ENCODE assay signal across 12 mouse cellular contexts in the genomic region with DNA sequence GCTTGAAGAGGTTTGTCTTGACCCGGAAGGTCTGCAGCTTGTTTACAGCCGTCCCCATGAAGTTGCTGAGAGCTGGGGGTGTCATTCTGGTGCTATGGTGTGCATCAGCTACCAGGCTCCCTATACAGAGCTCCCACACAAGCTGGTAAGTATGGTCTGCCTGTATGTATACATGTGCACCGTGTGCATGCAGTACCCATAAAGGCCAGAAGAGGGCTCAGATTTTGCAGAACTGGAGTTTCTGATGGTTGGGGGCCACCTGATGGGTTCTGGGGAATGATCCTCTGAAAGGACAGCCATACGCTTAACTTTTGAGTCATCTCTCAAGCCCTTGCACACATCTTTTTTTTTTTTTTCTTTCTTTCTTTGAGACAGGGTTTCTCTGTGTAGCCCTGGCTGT. TPM values are rescaled to one million over a fixed set of nuclear protein-coding genes. Genes with fewer than 3 reads are reported as not detected.
DNase-seq lines count a peak whose midpoint lies in the region; ATAC-seq and TF ChIP-seq lines count a peak whose summit lies in the region.
"Had no signal": no experiment of that assay in that cellular context is flagged by ENCODE, and none has a peak within 500 bp of the region (broad histone marks: within the 10 kb centered on the region; RNA-seq: fewer than 3 reads in every experiment).

No protein-coding gene starts in this region.

- no peak overlapping the region for H3K27ac ChIP-seq in left cerebral cortex, adult 2 months
- H3K27ac ChIP-seq in embryonic facial prominence, embryonic 10.5 days (replicated peaks) = no peak overlapping the region
- H3K27ac ChIP-seq: embryonic facial prominence, embryonic 13.5 days; liver, embryonic 13.5 days had no signal

- no peak overlapping the region for H3K4me3 ChIP-seq in left cerebral cortex, adult 2 months
- H3K4me3 ChIP-seq in embryonic facial prominence, embryonic 10.5 days = no peak overlapping the region
- H3K4me3 ChIP-seq: embryonic facial prominence, embryonic 13.5 days; liver, embryonic 13.5 days had no signal

- 88% methylated on average over 4 of the region's 4 CpGs for WGBS in embryonic facial prominence, embryonic 10.5 days

- peaks cover 14% of the 10 kb centered on the region for H3K4me1 ChIP-seq in embryonic facial prominence, embryonic 10.5 days

- TF ChIP-seq CTCF in left cerebral cortex, adult 2 months (IDR thresholded peaks at IDR 0.05) = peak; percentile 28

- no peak for ATAC-seq in cerebellum, adult (ENCODE audit: insufficient number of reproducible peaks, low FRiP score, low TSS enrichment)
- ATAC-seq in megakaryocyte-erythroid progenitor cell, adult 5-6 weeks (replicated peaks; ENCODE audit: low FRiP score, low TSS enrichment, poor library complexity, severe bottlenecking) = no peak

- DNase-seq in cerebellum, postnatal 10 days = peak; percentile 40 to 52
- no peak for DNase-seq in left cerebral cortex, adult 2 months (ENCODE audit: extremely low spot score in 1 of 2, low spot score in 2 of 2)
- no peak for DNase-seq in left cerebral cortex, adult 18-20 months (ENCODE audit: low spot score in 2 of 2)
- peak; percentile 53 for DNase-seq in A20 (ENCODE audit: low read depth, low spot score)
- DNase-seq in embryonic facial prominence, embryonic 10.5 days (ENCODE audit: low spot score) = peak; percentile 40
- DNase-seq in adrenal gland, adult 8-10 months = no peak
- DNase-seq: liver, embryonic 13.5 days; spleen, adult 18-20 months had no signal

- intact Hi-C loops in left cerebral cortex, adult 2 months (cut with DNase I) = no loop called here

- H3K27me3 ChIP-seq in embryonic facial prominence, embryonic 10.5 days (replicated peaks; ENCODE audit: low read depth, poor library complexity, severe bottlenecking) = no peaks in the 10 kb centered on the region
- H3K27me3 ChIP-seq: embryonic facial prominence, embryonic 13.5 days; liver, embryonic 13.5 days had no signal

- H3K36me3 ChIP-seq in embryonic facial prominence, embryonic 10.5 days (replicated peaks) = peaks cover 24% of the 10 kb centered on the region

- peaks cover 5% of the 10 kb centered on the region; the same call in 1 of the 2 replicates for H3K9me3 ChIP-seq in embryonic facial prominence, embryonic 10.5 days
- H3K9me3 ChIP-seq: embryonic facial prominence, embryonic 13.5 days had no signal

RNA-seq across cellular contexts. Expression of a gene that starts 2.4 kb away (rescaled TPM):
- 1 to 10 TPM; 1.4 to 2.0 TPM for total RNA-seq in left cerebral cortex, adult 2 months (2021)
- total RNA-seq in left cerebral cortex, adult 18-20 months (2021) = 1 to 10 TPM in 1 of 2 experiments, under 1 TPM in 1; 0.74 to 1.4 TPM
- 0.91 and 1.4 TPM in 2 replicates for polyA plus RNA-seq in embryonic facial prominence, embryonic 10.5 days (2016; fragmentation: Nextera tagmentation; extraction: Ambion mirVana)
- 1 to 10 TPM; 1.3 to 6.1 (median 3.5) TPM for total RNA-seq in adrenal gland, adult 8-10 months (2022)
- total RNA-seq in megakaryocyte-erythroid progenitor cell, adult 5-6 weeks (2014; fragmentation: Nextera tagmentation) = 0.37 and 1.3 TPM in 2 replicates
- total RNA-seq in megakaryocyte-erythroid progenitor cell, adult 5-6 weeks (2017) = 7.0 TPM in 1 of 2 replicates, not detected in the other

RNA-seq across cellular contexts. Expression of a gene that starts 2.5 kb away (rescaled TPM):
- total RNA-seq in left cerebral cortex, adult 2 months (2021) = 100 to 1,000 TPM; 187 to 188 TPM
- 100 to 1,000 TPM; 216 to 235 TPM for total RNA-seq in left cerebral cortex, adult 18-20 months (2021)
- 178 and 183 TPM in 2 replicates for polyA plus RNA-seq in embryonic facial prominence, embryonic 10.5 days (2016; fragmentation: Nextera tagmentation; extraction: Ambion mirVana)
- 100 to 1,000 TPM; 207 to 250 (median 232) TPM for total RNA-seq in adrenal gland, adult 8-10 months (2022)
- total RNA-seq in megakaryocyte-erythroid progenitor cell, adult 5-6 weeks (2014; fragmentation: Nextera tagmentation) = 160 TPM in 2 replicates
- 68.0 and 100 TPM in 2 replicates for total RNA-seq in megakaryocyte-erythroid progenitor cell, adult 5-6 weeks (2017)

RNA-seq across cellular contexts. Expression of a gene that starts 47.4 kb away (rescaled TPM):
- not detected for total RNA-seq in left cerebral cortex, adult 2 months (2021)
- total RNA-seq in left cerebral cortex, adult 18-20 months (2021) = not detected
- 0.11 TPM in 1 of 2 replicates, not detected in the other for polyA plus RNA-seq in embryonic facial prominence, embryonic 10.5 days (2016; fragmentation: Nextera tagmentation; extraction: Ambion mirVana)
- not detected for total RNA-seq in adrenal gland, adult 8-10 months (2022)
- total RNA-seq in megakaryocyte-erythroid progenitor cell, adult 5-6 weeks (2014; fragmentation: Nextera tagmentation) = not detected in 2 replicates
- total RNA-seq in megakaryocyte-erythroid progenitor cell, adult 5-6 weeks (2017) = not detected in 2 replicates
- total RNA-seq: heart, adult 8-10 months had no signal
- polyA plus RNA-seq: liver, embryonic 13.5 days had no signal

RNA-seq across cellular contexts. Expression of a gene that starts 49.1 kb away (rescaled TPM):
- total RNA-seq in left cerebral cortex, adult 2 months (2021) = 10 to 100 TPM; 19.5 to 19.9 TPM
- total RNA-seq in left cerebral cortex, adult 18-20 months (2021) = 10 to 100 TPM; 18.2 to 19.5 TPM
- polyA plus RNA-seq in embryonic facial prominence, embryonic 10.5 days (2016; fragmentation: Nextera tagmentation; extraction: Ambion mirVana) = 29.8 and 31.4 TPM in 2 replicates
- 10 to 100 TPM; 12.6 to 27.5 (median 19.7) TPM for total RNA-seq in adrenal gland, adult 8-10 months (2022)
- 22.0 and 26.1 TPM in 2 replicates for total RNA-seq in megakaryocyte-erythroid progenitor cell, adult 5-6 weeks (2014; fragmentation: Nextera tagmentation)
- 23.9 and 27.9 TPM in 2 replicates for total RNA-seq in megakaryocyte-erythroid progenitor cell, adult 5-6 weeks (2017)

RNA-seq across cellular contexts. Expression of a gene that starts 59.6 kb away (rescaled TPM):
- total RNA-seq in left cerebral cortex, adult 2 months (2021) = 1 to 10 TPM; 3.8 to 4.1 TPM
- total RNA-seq in left cerebral cortex, adult 18-20 months (2021) = 1 to 10 TPM; 4.2 to 4.4 TPM
- 5.9 and 6.0 TPM in 2 replicates for polyA plus RNA-seq in embryonic facial prominence, embryonic 10.5 days (2016; fragmentation: Nextera tagmentation; extraction: Ambion mirVana)
- 1 to 10 TPM; 2.2 to 7.1 (median 4.4) TPM for total RNA-seq in adrenal gland, adult 8-10 months (2022)
- total RNA-seq in megakaryocyte-erythroid progenitor cell, adult 5-6 weeks (2014; fragmentation: Nextera tagmentation) = 1.6 and 5.0 TPM in 2 replicates
- total RNA-seq in megakaryocyte-erythroid progenitor cell, adult 5-6 weeks (2017) = 1.8 TPM in 1 of 2 replicates, not detected in the other

Comparison
In these comparisons a context has a peak if more than half of its experiments do, and no peak if none do; other contexts are left out.
1. DNase-seq: peak in cerebellum, postnatal 10 days (2 of 2), A20 (single experiment) and embryonic facial prominence, embryonic 10.5 days (single experiment); none in left cerebral cortex, adult 2 months (0 of 2), left cerebral cortex, adult 18-20 months (0 of 2) and adrenal gland, adult 8-10 months (single experiment).